Mouse (Mus musculus) inflammation-experienced regulatory T-cells, adult 16 weeks (primary cell): ENCODE results near the gene Trnp1. TPM values are rescaled to one million over a fixed set of nuclear protein-coding genes. Genes with fewer than 3 reads are reported as not detected.

Source experiments
- polyA plus RNA-seq: library from polyadenylated mRNA; unstranded; fragments of 100-300 nt; shearing (Covaris generic); gene quantifications from one replicate; pipeline ENCODE4 v1.2.1, GENCODE M21; 2017

Gene Trnp1
- polyA plus RNA-seq: not detected

DNA sequence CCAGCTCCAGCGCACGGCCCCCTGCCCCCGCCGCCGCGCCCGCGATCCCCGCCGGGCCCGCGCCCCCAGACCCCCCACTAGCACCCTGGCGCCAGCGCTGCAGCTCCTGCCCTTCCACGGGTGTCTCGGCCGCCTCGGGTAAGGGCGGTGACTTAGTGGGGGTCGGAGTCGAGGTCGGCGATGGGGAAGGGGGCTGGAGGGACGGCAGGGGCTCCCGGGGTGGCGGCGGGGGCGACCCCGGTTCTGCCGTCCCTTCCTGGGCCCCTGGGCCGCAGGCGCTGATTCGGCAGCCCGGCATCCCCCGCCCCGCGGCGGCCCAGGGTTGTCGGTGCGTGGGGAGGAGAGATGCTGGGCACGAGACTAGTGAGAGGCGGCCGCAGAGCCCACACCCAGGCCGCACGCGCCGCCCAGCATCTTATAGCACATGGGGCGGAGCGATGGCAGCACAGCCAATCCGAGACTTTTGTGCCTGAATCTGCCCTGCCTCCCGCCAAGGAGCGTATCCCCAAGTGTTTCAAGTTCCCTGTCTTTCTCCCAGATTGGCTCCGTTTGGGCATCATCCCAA lies at the start of gene Trnp1:
Trnp1 (minus strand) TSS at position 391 of the 565 bp plus-strand sequence.

DNA sequence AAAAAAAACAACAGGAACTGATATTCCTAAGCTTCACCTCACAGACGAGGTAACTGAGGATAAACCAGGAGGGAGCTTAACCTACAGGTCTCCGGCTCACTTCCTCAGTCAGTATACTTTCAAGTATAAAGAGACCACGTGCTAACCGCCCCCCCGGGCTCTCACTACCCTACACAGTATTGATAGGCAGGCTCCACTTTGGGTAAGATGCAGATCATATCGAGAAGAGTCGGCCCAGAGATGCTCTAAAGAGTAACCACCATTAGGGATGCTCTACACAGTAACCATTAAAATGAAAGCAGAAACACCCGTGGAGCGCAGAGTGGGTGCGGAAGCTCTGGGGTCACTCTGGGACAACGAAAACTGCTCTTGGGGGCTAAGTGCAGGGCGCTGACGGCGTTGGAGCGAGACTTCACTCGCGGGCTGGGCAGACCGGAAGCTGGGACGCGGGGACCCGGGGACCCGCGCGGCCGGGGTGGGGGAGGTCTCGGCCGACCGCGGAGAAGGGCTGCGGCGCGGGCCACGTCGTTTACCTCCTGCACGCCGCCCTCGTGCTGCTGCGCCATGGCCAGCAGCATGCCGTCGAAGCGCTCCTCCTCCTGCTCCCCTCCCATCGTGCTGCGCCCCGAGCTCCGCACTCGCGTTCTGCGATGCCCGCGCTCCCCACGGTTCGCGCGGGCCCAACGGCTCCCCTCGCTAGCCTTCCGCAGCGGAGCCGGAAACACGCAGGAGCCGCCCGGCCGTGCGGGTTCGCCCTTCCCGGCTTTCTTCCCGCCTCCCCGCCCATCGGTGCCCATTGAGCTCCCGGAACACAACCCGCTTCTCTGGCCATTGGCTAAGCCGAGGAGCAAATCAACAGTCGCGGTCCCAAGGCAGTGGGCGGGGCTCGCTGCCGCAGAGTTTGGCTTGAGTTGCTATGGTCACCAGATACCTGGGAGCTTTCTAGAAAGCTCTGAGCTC lies 47.2 kb upstream of the Trnp1 start, which contains the start of gene Nudc:
Nudc (minus strand) TSS at position 725 of the 960 bp plus-strand sequence.

DNA sequence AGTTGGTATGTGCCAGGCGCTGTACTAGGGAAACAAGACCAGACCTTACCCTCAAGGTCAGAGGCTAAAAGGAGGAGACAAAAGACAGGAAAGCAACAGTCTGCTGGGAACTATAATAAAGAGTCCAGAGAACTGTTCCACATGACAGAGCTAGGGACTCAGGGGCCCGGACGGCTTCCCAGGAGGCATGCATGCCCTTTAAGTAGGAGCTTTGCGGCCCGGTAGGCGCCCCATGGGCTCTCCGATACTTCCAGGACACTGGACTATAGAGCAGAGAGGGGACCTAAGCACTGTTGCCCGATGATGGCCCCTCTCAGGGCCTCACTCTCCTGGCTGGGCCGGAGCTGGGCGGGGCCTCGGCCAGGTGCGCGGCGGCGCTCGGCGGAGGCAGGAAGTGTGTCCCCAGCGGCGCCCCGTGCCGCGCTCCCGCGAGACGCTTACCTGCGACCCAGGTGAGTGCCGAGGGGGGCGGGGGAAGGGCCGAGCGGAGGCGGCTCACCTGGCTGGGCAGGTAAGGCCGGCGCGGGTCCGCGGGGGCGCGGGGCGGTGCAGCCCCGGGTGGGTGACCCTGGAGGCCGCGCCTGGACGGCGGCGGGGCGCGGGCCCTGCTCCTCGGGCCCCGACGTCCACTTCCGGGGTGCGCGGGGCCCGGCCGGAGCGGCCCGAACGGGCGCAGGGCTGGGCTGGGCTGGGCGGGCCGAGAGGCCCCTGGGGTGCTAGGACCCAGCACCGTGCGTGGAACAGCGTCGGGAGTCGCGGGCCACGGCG lies 20.4 kb upstream of the Trnp1 start, which contains the start of gene Kdf1:
Kdf1 (plus strand) TSS at position 363 of the 768 bp plus-strand sequence.

DNA sequence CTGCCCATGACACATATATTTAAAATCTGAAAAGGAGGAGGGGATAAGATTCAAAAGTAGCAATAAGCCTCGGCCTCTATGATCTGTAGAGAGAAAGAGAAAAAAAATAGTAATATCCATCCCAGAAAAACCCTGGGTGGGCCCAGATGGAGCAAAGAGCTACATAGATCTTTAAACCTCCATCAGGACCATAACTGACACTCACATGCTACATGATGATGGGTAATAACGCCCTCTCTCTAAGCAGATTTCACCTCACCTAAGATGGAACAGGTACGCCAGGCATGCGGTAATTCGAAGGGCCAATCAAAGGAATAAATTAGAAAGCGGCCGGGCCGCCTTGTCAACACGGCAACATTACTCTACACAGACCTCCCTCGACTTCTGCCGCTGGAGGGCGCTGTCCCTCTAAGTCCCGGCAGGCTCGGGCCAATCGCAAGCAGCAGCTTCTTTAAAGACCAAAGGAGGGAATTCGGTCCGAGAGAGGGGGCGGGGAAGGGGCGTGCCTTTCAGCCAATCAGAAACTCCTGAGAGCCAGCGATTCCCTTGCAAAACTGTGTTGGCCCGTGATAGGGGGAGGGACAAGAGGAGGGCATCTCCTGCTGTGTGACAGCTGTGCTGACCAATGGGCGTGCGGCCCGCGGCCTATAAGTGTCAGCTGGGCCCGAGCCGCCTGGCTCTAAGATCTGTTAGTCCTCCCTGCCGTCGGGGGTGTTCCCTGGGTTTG lies 18.7 kb downstream of the Trnp1 start, which contains the start of gene Tent5b:
Tent5b (plus strand) TSS at position 675 of the 727 bp plus-strand sequence.

Other genes with a start within 250 kb of the Trnp1 start
- 67.2 TPM for gene Sytl1, start 235.4 kb downstream of the Trnp1 start, polyA plus RNA-seq
- gene Tmem222, start 220.8 kb downstream of the Trnp1 start, polyA plus RNA-seq: 80.6 TPM
- 3.8 TPM for gene Wdtc1, start 145.1 kb downstream of the Trnp1 start, polyA plus RNA-seq
- 34.7 TPM for gene Slc9a1, start 128.8 kb downstream of the Trnp1 start, polyA plus RNA-seq
- not detected for gene Tent5b, start 18.4 kb downstream of the Trnp1 start, polyA plus RNA-seq
- gene Kdf1, start 20.4 kb upstream of the Trnp1 start, polyA plus RNA-seq: 1.6 TPM
- 157 TPM for gene Nudc, start 47.4 kb upstream of the Trnp1 start, polyA plus RNA-seq
- gene Nr0b2, start 54.8 kb upstream of the Trnp1 start, polyA plus RNA-seq: not detected
- gene Gpatch3, start 76.2 kb upstream of the Trnp1 start, polyA plus RNA-seq: 4.9 TPM
- 19.6 TPM for gene Gpn2, start 85.8 kb upstream of the Trnp1 start, polyA plus RNA-seq
- gene Sfn, start 103.6 kb upstream of the Trnp1 start, polyA plus RNA-seq: 9.7 TPM
- gene Zdhhc18, start 151.6 kb upstream of the Trnp1 start, polyA plus RNA-seq: 18.1 TPM
- 36.7 TPM for gene Pigv, start 174.1 kb upstream of the Trnp1 start, polyA plus RNA-seq